Mouse (Mus musculus) midbrain, embryonic 11.5 days (tissue): ENCODE measurements at regions not wholly inside any gene's neighbourhood (a gene's known extent, or its start where the extent isn't known, plus 50 kb on each side); places are given as distances from the start of the nearest gene placed in this dataset.
"Not testable (repeated sequence)": the region's sequence is repeated elsewhere in the genome, so short reads cannot be mapped to it uniquely, and the experiment has no call there.

Experiments used
- ATAC-seq: fragments of 200-750 bp; cut with Nextera tagmentation; 2 replicates; pipeline ENCODE4 v1.8.0; 2017; ENCODE audit warnings: moderate TSS enrichment, moderate library complexity; ENCODE audit not compliant: low FRiP score
- DNase-seq: peaks from one replicate; pipeline ENCODE4 v3.0.0; 2015; ENCODE audit warnings: low spot score; ENCODE audit errors: missing footprints
- H3K27ac ChIP-seq: fragments of 300-500 bp; sonication (generic); 2 replicates; pipeline ENCODE4 v1.5.1; 2014; ENCODE audit warnings: low read depth, low read length
- H3K27me3 ChIP-seq: fragments of 300-500 bp; sonication (generic); 2 replicates; pipeline ENCODE4 v1.6.1; 2014; ENCODE audit warnings: mild to moderate bottlenecking, low read length, moderate library complexity, mixed read lengths; ENCODE audit not compliant: control insufficient read depth, insufficient read depth
- H3K36me3 ChIP-seq: fragments of 300-500 bp; sonication (generic); 2 replicates; pipeline ENCODE4 v1.6.1; 2014; ENCODE audit warnings: mild to moderate bottlenecking, low read length, moderate library complexity, mixed read lengths; ENCODE audit not compliant: control insufficient read depth, insufficient read depth
- H3K4me1 ChIP-seq: fragments of 300-500 bp; sonication (generic); 2 replicates; pipeline ENCODE4 v1.6.1; 2014; ENCODE audit warnings: low read length; ENCODE audit not compliant: control insufficient read depth, insufficient read depth
- H3K4me2 ChIP-seq: fragments of 300-500 bp; sonication (generic); 2 replicates; pipeline ENCODE4 v1.6.1; 2014; ENCODE audit warnings: mild to moderate bottlenecking, moderate library complexity
- H3K4me3 ChIP-seq: fragments of 300-500 bp; sonication (generic); 2 replicates; pipeline ENCODE4 v1.5.1; 2014; ENCODE audit warnings: low read depth, low read length
- H3K9ac ChIP-seq: fragments of 300-500 bp; sonication (generic); 2 replicates; pipeline ENCODE4 v1.6.1; 2014; ENCODE audit warnings: low read length
- H3K9me3 ChIP-seq: fragments of 300-500 bp; sonication (generic); 2 replicates; pipeline ENCODE4 v1.6.1; 2016; ENCODE audit warnings: low read length; ENCODE audit not compliant: control insufficient read depth
- WGBS: fragments of 180-500 bp; shearing (Covaris S2); extraction: QIAGEN DNeasy Blood & Tissue Kit; methylation state at CpG from one replicate; pipeline ENCODE4 v1.1.7; 2014; 5-methylcytosine and 5-hydroxymethylcytosine counted together

GRCm38 (mm10) chr14:90488301-90488700, 2017.1 kb upstream of the Pcdh20 start:
- ATAC-seq (no peak), DNase-seq (no peak)
- Histone ChIP-seq H3K4me1 (no peaks in the 10 kb centered on the region), H3K4me2 (no peak overlapping the region), H3K9me3 (no peaks in the 10 kb centered on the region), H3K36me3 (no peaks in the 10 kb centered on the region), H3K27ac (no peak overlapping the region), H3K27me3 (no peaks in the 10 kb centered on the region), H3K9ac (no peak overlapping the region), H3K4me3 (no peak overlapping the region)
- WGBS, result 76% methylated on average over 2 of the region's 2 CpGs

- Histone ChIP-seq H3K27ac (no peak overlapping the region), H3K9me3 (no peaks in the 10 kb centered on the region), H3K4me1 (no peaks in the 10 kb centered on the region), H3K36me3 (no peaks in the 10 kb centered on the region), H3K27me3 (no peaks in the 10 kb centered on the region), H3K4me3 (no peak overlapping the region), H3K4me2 (no peak overlapping the region), H3K9ac (no peak overlapping the region)
- DNase-seq, result no peak
- ATAC-seq, result no peak
- WGBS, result 76% methylated on average over 2 of the region's 2 CpGs
These were observed 1976.8 kb upstream of the Pcdh20 start for GRCm38 (mm10) chr14:90447971-90448370.

- H3K4me1 ChIP-seq, result no peaks in the 10 kb centered on the region
- H3K9ac ChIP-seq, result no peak overlapping the region
- no peak overlapping the region for H3K4me2 ChIP-seq
- no peaks in the 10 kb centered on the region for H3K9me3 ChIP-seq
- ATAC-seq (peak; percentile 77), DNase-seq (peak; percentile 94)
- no peaks in the 10 kb centered on the region for H3K36me3 ChIP-seq
- H3K27ac ChIP-seq, result no peak overlapping the region
- H3K4me3 ChIP-seq, result no peak overlapping the region
- WGBS, result 50% methylated on average over 7 of the region's 7 CpGs
- H3K27me3 ChIP-seq, result no peaks in the 10 kb centered on the region
These were observed 1961.8 kb upstream of the Pcdh20 start for GRCm38 (mm10) chr14:90432874-90433543.

GRCm38 (mm10) chr14:90412707-90413106, 1941.5 kb upstream of the Pcdh20 start:
- no peak overlapping the region for H3K9ac ChIP-seq
- WGBS, result 85% methylated on average over 3 of the region's 3 CpGs
- no peak overlapping the region for H3K4me2 ChIP-seq
- H3K4me3 ChIP-seq, result no peak overlapping the region
- H3K27me3 ChIP-seq, result no peaks in the 10 kb centered on the region
- no peaks in the 10 kb centered on the region for H3K4me1 ChIP-seq
- no peaks in the 10 kb centered on the region for H3K9me3 ChIP-seq
- H3K27ac ChIP-seq, result no peak overlapping the region
- no peaks in the 10 kb centered on the region for H3K36me3 ChIP-seq
- ATAC-seq, result no peak
- no peak for DNase-seq

GRCm38 (mm10) chr14:90406350-90406749, 1935.2 kb upstream of the Pcdh20 start:
- no peak overlapping the region for H3K4me3 ChIP-seq
- DNase-seq (no peak), ATAC-seq (no peak)
- no peaks in the 10 kb centered on the region for H3K9me3 ChIP-seq
- H3K4me1 ChIP-seq, result no peaks in the 10 kb centered on the region
- 85% methylated on average over 2 of the region's 2 CpGs for WGBS
- H3K27ac ChIP-seq, result no peak overlapping the region
- H3K27me3 ChIP-seq, result no peaks in the 10 kb centered on the region
- H3K4me2 ChIP-seq, result no peak overlapping the region
- no peak overlapping the region for H3K9ac ChIP-seq
- no peaks in the 10 kb centered on the region for H3K36me3 ChIP-seq

GRCm38 (mm10) chr14:90405476-90405875, 1934.3 kb upstream of the Pcdh20 start:
- no peaks in the 10 kb centered on the region for H3K27me3 ChIP-seq
- no peaks in the 10 kb centered on the region for H3K4me1 ChIP-seq
- ATAC-seq (no peak), DNase-seq (no peak)
- H3K9me3 ChIP-seq, result no peaks in the 10 kb centered on the region
- H3K36me3 ChIP-seq, result no peaks in the 10 kb centered on the region
- 93% methylated on average over 1 of the region's 1 CpGs for WGBS
- no peak overlapping the region for H3K9ac ChIP-seq
- no peak overlapping the region for H3K27ac ChIP-seq
- H3K4me2 ChIP-seq, result no peak overlapping the region
- no peak overlapping the region for H3K4me3 ChIP-seq

- no peak overlapping the region for H3K9ac ChIP-seq
- WGBS, result 56% methylated on average over 3 of the region's 3 CpGs
- DNase-seq (no peak), ATAC-seq (0 out of 2 replicates have a peak, but pooled peaks have one; percentile 35)
- H3K36me3 ChIP-seq, result no peaks in the 10 kb centered on the region
- no peak overlapping the region for H3K4me3 ChIP-seq
- no peak overlapping the region for H3K4me2 ChIP-seq
- H3K27me3 ChIP-seq, result no peaks in the 10 kb centered on the region
- H3K4me1 ChIP-seq, result no peaks in the 10 kb centered on the region
- no peak overlapping the region for H3K27ac ChIP-seq
- no peaks in the 10 kb centered on the region for H3K9me3 ChIP-seq
These were observed 1896.2 kb upstream of the Pcdh20 start for GRCm38 (mm10) chr14:90367256-90367936.

- Histone ChIP-seq H3K36me3 (no peaks in the 10 kb centered on the region), H3K27ac (no peak overlapping the region), H3K4me3 (no peak overlapping the region), H3K4me1 (no peaks in the 10 kb centered on the region), H3K9me3 (no peaks in the 10 kb centered on the region), H3K4me2 (no peak overlapping the region), H3K27me3 (no peaks in the 10 kb centered on the region), H3K9ac (no peak overlapping the region)
- WGBS, result 82% methylated on average over 3 of the region's 3 CpGs
- ATAC-seq (no peak), DNase-seq (no peak)
These were observed 1863.3 kb upstream of the Pcdh20 start for GRCm38 (mm10) chr14:90334541-90334940.

- WGBS, result over 99% methylated on average over 10 of the region's 18 CpGs
- not testable (repeated sequence) for H3K27me3 ChIP-seq, H3K9ac ChIP-seq, H3K4me1 ChIP-seq, H3K4me2 ChIP-seq, ATAC-seq, H3K27ac ChIP-seq, H3K4me3 ChIP-seq, H3K9me3 ChIP-seq, H3K36me3 ChIP-seq, DNase-seq
These were observed 1824.3 kb upstream of the Pcdh20 start for GRCm38 (mm10) chr14:90295456-90295855.
